In genomic region chr11:102595341-102595820, GRCm38 (mm10) we compare ENCODE assay signal across 10 mouse cellular contexts. TPM values are rescaled to one million over a fixed set of nuclear protein-coding genes. Genes with fewer than 3 reads are reported as not detected.
DNase-seq lines count a peak whose midpoint lies in the region; ATAC-seq and TF ChIP-seq lines count a peak whose summit lies in the region.
"Had no signal": no experiment of that assay in that cellular context is flagged by ENCODE, and none has a peak within 500 bp of the region (broad histone marks: within the 10 kb centered on the region; RNA-seq: fewer than 3 reads in every experiment).

No protein-coding gene starts in this region.

- peak overlapping the region; percentile 61; the same call in 1 of the 2 replicates for H3K9ac ChIP-seq in heart, embryonic 13.5 days
- H3K9ac ChIP-seq in midbrain, postnatal 0 days (replicated peaks; ENCODE audit: low read length, poor library complexity, severe bottlenecking), result no peak overlapping the region
- H3K9ac ChIP-seq in intestine, embryonic 15.5 days, result no peak overlapping the region
- H3K9ac ChIP-seq in stomach, embryonic 16.5 days (ENCODE audit: low read length), result peak overlapping the region; percentile 63; the same call in 1 of the 2 replicates

- H3K4me3 ChIP-seq in heart, embryonic 13.5 days, result no peak overlapping the region
- peak overlapping the region; percentile 29 for H3K4me3 ChIP-seq in midbrain, embryonic 10.5 days
- H3K4me3 ChIP-seq in midbrain, postnatal 0 days (ENCODE audit: low read depth, low read length), result no peak overlapping the region
- no peak overlapping the region for H3K4me3 ChIP-seq in intestine, embryonic 15.5 days (replicated peaks)
- no peak overlapping the region for H3K4me3 ChIP-seq in stomach, embryonic 16.5 days (replicated peaks; ENCODE audit: low read length)

- peaks cover 15% of the 10 kb centered on the region for H3K4me1 ChIP-seq in heart, embryonic 13.5 days
- peaks cover 20% of the 10 kb centered on the region for H3K4me1 ChIP-seq in midbrain, embryonic 10.5 days
- H3K4me1 ChIP-seq in midbrain, postnatal 0 days (ENCODE audit: insufficient read depth, low read length), result no peaks in the 10 kb centered on the region
- H3K4me1 ChIP-seq in intestine, embryonic 15.5 days (replicated peaks), result peaks cover 12% of the 10 kb centered on the region
- H3K4me1 ChIP-seq in stomach, embryonic 16.5 days (ENCODE audit: control insufficient read depth, insufficient read depth, low read length), result peaks cover 13% of the 10 kb centered on the region

- ATAC-seq in heart, embryonic 13.5 days (ENCODE audit: extremely low read depth, insufficient number of reproducible peaks, low FRiP score, low TSS enrichment), result no peak
- ATAC-seq in midbrain, postnatal 0 days (ENCODE audit: low FRiP score), result no peak
- ATAC-seq in intestine, embryonic 15.5 days, result peak; percentile 83
- peak; percentile 81 for ATAC-seq in stomach, embryonic 16.5 days (ENCODE audit: insufficient read depth, low FRiP score)

- TF ChIP-seq CTCF in midbrain, postnatal 0 days (IDR thresholded peaks at IDR 0.05), result no peak

- 21% methylated on average over 3 of the region's 4 CpGs for WGBS in heart, embryonic 13.5 days
- 4% methylated on average over 4 of the region's 4 CpGs for WGBS in midbrain, embryonic 10.5 days
- 21% methylated on average over 3 of the region's 4 CpGs for WGBS in midbrain, postnatal 0 days
- 20% methylated on average over 4 of the region's 4 CpGs for WGBS in intestine, embryonic 15.5 days
- 12% methylated on average over 4 of the region's 4 CpGs for WGBS in stomach, embryonic 16.5 days

- no peaks in the 10 kb centered on the region for H3K36me3 ChIP-seq in heart, embryonic 13.5 days
- H3K36me3 ChIP-seq in midbrain, embryonic 10.5 days, result no peaks in the 10 kb centered on the region
- H3K36me3 ChIP-seq in midbrain, postnatal 0 days (ENCODE audit: insufficient read depth, low read length), result no peaks in the 10 kb centered on the region
- H3K36me3 ChIP-seq in intestine, embryonic 15.5 days, result no peaks in the 10 kb centered on the region
- H3K36me3 ChIP-seq in stomach, embryonic 16.5 days (ENCODE audit: control insufficient read depth, insufficient read depth, low read length), result no peaks in the 10 kb centered on the region

- no peaks in the 10 kb centered on the region for H3K9me3 ChIP-seq in heart, embryonic 13.5 days
- no peaks in the 10 kb centered on the region for H3K9me3 ChIP-seq in midbrain, embryonic 10.5 days (replicated peaks)
- H3K9me3 ChIP-seq in midbrain, postnatal 0 days (ENCODE audit: low read length), result no peaks in the 10 kb centered on the region
- H3K9me3 ChIP-seq in intestine, embryonic 15.5 days, result no peaks in the 10 kb centered on the region
- no peaks in the 10 kb centered on the region for H3K9me3 ChIP-seq in stomach, embryonic 16.5 days (replicated peaks; ENCODE audit: control insufficient read depth, low read length)

- H3K27ac ChIP-seq in heart, embryonic 13.5 days (replicated peaks), result peak overlapping the region; percentile 51
- H3K27ac ChIP-seq in midbrain, embryonic 10.5 days (replicated peaks), result peak overlapping the region; percentile 81
- no peak overlapping the region for H3K27ac ChIP-seq in midbrain, postnatal 0 days (ENCODE audit: low read depth, low read length)
- H3K27ac ChIP-seq in intestine, embryonic 15.5 days, result peak overlapping the region; percentile 77
- H3K27ac ChIP-seq in stomach, embryonic 16.5 days (ENCODE audit: low read length), result peak overlapping the region; percentile 64

- no peak overlapping the region for H3K4me2 ChIP-seq in heart, embryonic 13.5 days
- H3K4me2 ChIP-seq in midbrain, postnatal 0 days (ENCODE audit: low read depth, low read length, poor library complexity, severe bottlenecking), result no peak overlapping the region
- peak overlapping the region; percentile 27 for H3K4me2 ChIP-seq in intestine, embryonic 15.5 days (replicated peaks)
- peak overlapping the region; percentile 21; the same call in 1 of the 2 replicates for H3K4me2 ChIP-seq in stomach, embryonic 16.5 days (ENCODE audit: low read depth, low read length)

- H3K27me3 ChIP-seq in heart, embryonic 13.5 days (replicated peaks), result no peaks in the 10 kb centered on the region
- peaks cover 17% of the 10 kb centered on the region for H3K27me3 ChIP-seq in midbrain, embryonic 10.5 days (ENCODE audit: low read depth, poor library complexity, severe bottlenecking)
- H3K27me3 ChIP-seq in midbrain, postnatal 0 days (ENCODE audit: insufficient read depth, low read length), result no peaks in the 10 kb centered on the region
- no peaks in the 10 kb centered on the region for H3K27me3 ChIP-seq in intestine, embryonic 15.5 days (replicated peaks)
- H3K27me3 ChIP-seq in stomach, embryonic 16.5 days (ENCODE audit: control insufficient read depth, insufficient read depth, low read length), result no peaks in the 10 kb centered on the region

- DNase-seq in heart, adult 18-20 months, result no peak
- peak; percentile 58 for DNase-seq in midbrain, embryonic 10.5 days (ENCODE audit: low spot score)
- DNase-seq in midbrain, postnatal 0 days (ENCODE audit: low spot score), result no peak
- DNase-seq in right cerebral cortex, postnatal 4 days, result no peak
- no peak for DNase-seq in right cerebral cortex, postnatal 10 days (ENCODE audit: low spot score in 2 of 2)
- DNase-seq: B cell, adult 2 months had no signal

RNA-seq across cellular contexts. Expression of gene Fzd2, which starts 8.8 kb away (rescaled TPM):
- 19.1 and 22.0 TPM in 2 replicates for polyA plus RNA-seq in heart, embryonic 13.5 days (2015; fragmentation: Nextera tagmentation; extraction: Ambion mirVana)
- total RNA-seq in heart, adult 18-20 months (2021), result 1 to 10 TPM; 2.0 to 2.2 TPM
- 26.5 and 27.9 TPM in 2 replicates for polyA plus RNA-seq in midbrain, embryonic 10.5 days (2016; fragmentation: Nextera tagmentation; extraction: Ambion mirVana)
- 16.8 and 17.3 TPM in 2 replicates for total RNA-seq in midbrain, postnatal 0 days (2014; rRNA removed)
- 3.9 and 4.5 TPM in 2 replicates for polyA plus RNA-seq in midbrain, postnatal 0 days (2015; fragmentation: Nextera tagmentation; extraction: Ambion mirVana)
- 15.6 and 15.9 TPM in 2 replicates for polyA plus RNA-seq in intestine, embryonic 15.5 days (2015; fragmentation: Nextera tagmentation; extraction: Ambion mirVana)
- 12.2 and 15.4 TPM in 2 replicates for polyA plus RNA-seq in stomach, embryonic 16.5 days (2015; fragmentation: Nextera tagmentation; extraction: Ambion mirVana)
- total RNA-seq: megakaryocyte progenitor cell, adult 5-6 weeks had no signal

RNA-seq across cellular contexts. Expression of gene Gm11627, which starts 16.1 kb away (rescaled TPM):
- polyA plus RNA-seq in heart, embryonic 13.5 days (2015; fragmentation: Nextera tagmentation; extraction: Ambion mirVana), result 10.5 and 13.8 TPM in 2 replicates
- 1 to 10 TPM; 1.1 to 1.2 TPM for total RNA-seq in heart, adult 18-20 months (2021)
- polyA plus RNA-seq in midbrain, embryonic 10.5 days (2016; fragmentation: Nextera tagmentation; extraction: Ambion mirVana), result 11.1 and 12.6 TPM in 2 replicates
- 1.1 and 3.5 TPM in 2 replicates for total RNA-seq in midbrain, postnatal 0 days (2014; rRNA removed)
- polyA plus RNA-seq in midbrain, postnatal 0 days (2015; fragmentation: Nextera tagmentation; extraction: Ambion mirVana), result 4.6 and 5.8 TPM in 2 replicates
- 12.0 and 14.5 TPM in 2 replicates for polyA plus RNA-seq in intestine, embryonic 15.5 days (2015; fragmentation: Nextera tagmentation; extraction: Ambion mirVana)
- polyA plus RNA-seq in stomach, embryonic 16.5 days (2015; fragmentation: Nextera tagmentation; extraction: Ambion mirVana), result 21.0 and 22.0 TPM in 2 replicates
- total RNA-seq: megakaryocyte progenitor cell, adult 5-6 weeks had no signal

RNA-seq across cellular contexts. Expression of gene Gpatch8, which starts 39.2 kb away (rescaled TPM):
- 36.1 and 39.0 TPM in 2 replicates for polyA plus RNA-seq in heart, embryonic 13.5 days (2015; fragmentation: Nextera tagmentation; extraction: Ambion mirVana)
- 10 to 100 TPM; 17.3 to 18.6 TPM for total RNA-seq in heart, adult 18-20 months (2021)
- polyA plus RNA-seq in midbrain, embryonic 10.5 days (2016; fragmentation: Nextera tagmentation; extraction: Ambion mirVana), result 65.5 and 73.8 TPM in 2 replicates
- 24.8 and 33.4 TPM in 2 replicates for total RNA-seq in midbrain, postnatal 0 days (2014; rRNA removed)
- polyA plus RNA-seq in midbrain, postnatal 0 days (2015; fragmentation: Nextera tagmentation; extraction: Ambion mirVana), result 35.8 and 53.3 TPM in 2 replicates
- polyA plus RNA-seq in intestine, embryonic 15.5 days (2015; fragmentation: Nextera tagmentation; extraction: Ambion mirVana), result 41.7 and 43.1 TPM in 2 replicates
- 34.9 and 47.0 TPM in 2 replicates for polyA plus RNA-seq in stomach, embryonic 16.5 days (2015; fragmentation: Nextera tagmentation; extraction: Ambion mirVana)

Comparison
In these comparisons a context has a peak if more than half of its experiments do, and no peak if none do; other contexts are left out.
1. ATAC-seq: peak in intestine, embryonic 15.5 days (single experiment) and stomach, embryonic 16.5 days (single experiment); none in heart, embryonic 13.5 days (single experiment) and midbrain, postnatal 0 days (single experiment).
2. H3K4me2 ChIP-seq: peak in intestine, embryonic 15.5 days (single experiment) and stomach, embryonic 16.5 days (single experiment); none in heart, embryonic 13.5 days (single experiment) and midbrain, postnatal 0 days (single experiment).
3. H3K9ac ChIP-seq: peak in heart, embryonic 13.5 days (single experiment) and stomach, embryonic 16.5 days (single experiment); none in midbrain, postnatal 0 days (single experiment) and intestine, embryonic 15.5 days (single experiment).